Mouse (Mus musculus) ES-E14 (cell line): ENCODE data around the gene Porcn. TPM values are rescaled to one million over a fixed set of nuclear protein-coding genes. Genes with fewer than 3 reads are reported as not detected.

Source experiments
- DNase-seq: peaks from one replicate; pipeline ENCODE4 v3.0.0-alpha.2; 2013; ENCODE audit warnings: low read depth, low spot score
- H3K27ac ChIP-seq: 2 replicates; pipeline ENCODE4 v1.5.1; 2012; ENCODE audit warnings: low read depth, mild to moderate bottlenecking, low read length, moderate library complexity, mixed read lengths; ENCODE audit not compliant: poor library complexity, insufficient read depth, severe bottlenecking
- H3K36me3 ChIP-seq: 2 replicates; pipeline ENCODE4 v1.6.1; 2012; ENCODE audit warnings: mild to moderate bottlenecking, low read length, moderate library complexity, mixed read lengths; ENCODE audit not compliant: control insufficient read depth, poor library complexity, insufficient read depth, severe bottlenecking
- H3K4me1 ChIP-seq, 2 experiments: fragments of 150-350 bp in 1 of 2; sonication (generic) in 1 of 2; 2 replicates each; pipeline ENCODE4 v1.6.1; 2012; ENCODE audit warnings: low read length in 2 of 2, mild to moderate bottlenecking in 1 of 2, mixed read lengths in 1 of 2; ENCODE audit not compliant: control insufficient read depth in 2 of 2, insufficient read depth in 2 of 2, poor library complexity in 1 of 2
- H3K4me3 ChIP-seq, 2 experiments: fragments of 150-350 bp in 1 of 2; sonication (generic) in 1 of 2; 2 replicates each; pipeline ENCODE4 v1.5.1; 2012; ENCODE audit warnings: low read length in 2 of 2, low read depth in 1 of 2, mild to moderate bottlenecking in 1 of 2, mixed read lengths in 1 of 2; ENCODE audit not compliant: insufficient read depth in 1 of 2, poor library complexity in 1 of 2, severe bottlenecking in 1 of 2
- H3K9ac ChIP-seq: 2 replicates; pipeline ENCODE4 v1.6.1; 2012; ENCODE audit warnings: low read depth, mild to moderate bottlenecking, low read length, mixed read lengths; ENCODE audit not compliant: poor library complexity, insufficient read depth, severe bottlenecking
- H3K9me3 ChIP-seq: fragments of 150-350 bp; sonication (generic); 2 replicates; pipeline ENCODE4 v1.6.1; 2012; ENCODE audit warnings: low read depth, mild to moderate bottlenecking, low read length; ENCODE audit not compliant: control insufficient read depth, insufficient read depth
- CHD2 ChIP-seq: IDR thresholded peaks from 2 replicates; pipeline ENCODE4 v1.6.1; 2014; ENCODE audit warnings: mild to moderate bottlenecking, low read depth, low read length, inconsistent platforms
- HCFC1 ChIP-seq: IDR thresholded peaks from 2 replicates; pipeline ENCODE4 v1.6.1; 2012; ENCODE audit warnings: low read length, inconsistent platforms, borderline replicate concordance; ENCODE audit not compliant: insufficient read depth
- MAFK ChIP-seq: IDR thresholded peaks from 2 replicates; pipeline ENCODE4 v1.6.1; 2014; ENCODE audit warnings: mild to moderate bottlenecking, low read depth, low read length, inconsistent platforms; ENCODE audit not compliant: insufficient read depth
- ZC3H11A ChIP-seq: IDR thresholded peaks from 2 replicates; pipeline ENCODE4 v1.6.1; 2012; ENCODE audit warnings: low read depth, mild to moderate bottlenecking, inconsistent platforms, low read length, borderline replicate concordance
- ZNF384 ChIP-seq: IDR thresholded peaks from 2 replicates; pipeline ENCODE4 v1.6.1; 2012; ENCODE audit warnings: low read depth, low read length, inconsistent platforms
- in situ Hi-C, 2 experiments: fragments of 600-800 bp; cut with MboI; formaldehyde crosslinking; loops; one replicate each; pipeline ENCODE4 v1.15.1; 2025; ENCODE audit warnings: low sequenced_read_pairs in 2 of 2, inconsistent platforms in 1 of 2; ENCODE audit not compliant: unreplicated experiment in 2 of 2
- total RNA-seq: library from RNA; depleted of rRNA; stranded (reverse); fragments of 300-350 nt; gene quantifications from 2 replicates; pipeline ENCODE4 v1.2.3, GENCODE M21; 2012

Gene Porcn
- total RNA-seq, 1 experiment, result 59.0 TPM

- in situ Hi-C loops, result no loop called here
- peaks cover 4 to 8% of the 10 kb centered on the region in 2 experiments for H3K4me1 ChIP-seq
- no peaks in the 10 kb centered on the region for H3K9me3 ChIP-seq
- peak overlapping the region in 1 of 2 experiments; percentile 90; a peak in 1 of 4 replicates for H3K4me3 ChIP-seq
- no peak for DNase-seq
- no peak overlapping the region for H3K9ac ChIP-seq
- TF ChIP-seq ZNF384, result no peak
- no peak overlapping the region for H3K27ac ChIP-seq
- peaks cover 19% of the 10 kb centered on the region for H3K36me3 ChIP-seq
Observed at GRCm38 (mm10) chrX:8205088-8205487, 1.2 kb downstream of the Porcn start.

GRCm38 (mm10) chrX:8204076-8204475, 2.2 kb downstream of the Porcn start:
- peaks cover 4 to 9% of the 10 kb centered on the region in 2 experiments for H3K4me1 ChIP-seq
- H3K4me3 ChIP-seq, result no peak overlapping the region; a peak in 1 of 4 replicates
- DNase-seq, result no peak
- H3K9me3 ChIP-seq, result no peaks in the 10 kb centered on the region
- no peak overlapping the region for H3K9ac ChIP-seq
- no peak overlapping the region for H3K27ac ChIP-seq
- in situ Hi-C loops, result no loop called here
- H3K36me3 ChIP-seq, result peaks cover 26% of the 10 kb centered on the region
- TF ChIP-seq MAFK (no peak), CHD2 (no peak), ZNF384 (no peak), HCFC1 (no peak), ZC3H11A (no peak)

- TF ChIP-seq ZC3H11A, result no peak
- TF ChIP-seq CHD2, result no peak
- TF ChIP-seq ZNF384, result no peak
- no peak for TF ChIP-seq MAFK
- TF ChIP-seq HCFC1, result no peak
- Histone ChIP-seq H3K4me1 (peaks cover 4 to 6% of the 10 kb centered on the region in 2 experiments), H3K36me3 (peaks cover 32% of the 10 kb centered on the region), H3K9me3 (no peaks in the 10 kb centered on the region), H3K27ac (no peak overlapping the region), H3K9ac (no peak overlapping the region), H3K4me3 (no peak overlapping the region)
- in situ Hi-C loops, result no loop called here
- no peak for DNase-seq
Observed at GRCm38 (mm10) chrX:8203105-8203504, 3.2 kb downstream of the Porcn start.

GRCm38 (mm10) chrX:8193419-8193723, 13.0 kb downstream of the Porcn start, which contains the start of gene Ebp:
TSS of gene Ebp (minus strand) at chrX:8193512.
- H3K4me3 ChIP-seq, result peak within 1 kb of the TSS; percentile 86 to 92
- in situ Hi-C loops, result no loop called here
- peak within 1 kb of the TSS; percentile 70; the same call in 1 of the 2 replicates for H3K27ac ChIP-seq
- no peak for DNase-seq
- no peaks in the 10 kb centered on the region for H3K9me3 ChIP-seq
- peaks cover 0 to 2% of the 10 kb centered on the region in 2 experiments; a peak in 1 of 4 replicates for H3K4me1 ChIP-seq
- no peak for TF ChIP-seq CHD2
- TF ChIP-seq HCFC1, result no peak
- TF ChIP-seq ZC3H11A, result no peak
- TF ChIP-seq ZNF384, result no peak
- TF ChIP-seq MAFK, result no peak
- H3K36me3 ChIP-seq, result peaks cover 5% of the 10 kb centered on the region; the same call in 1 of the 2 replicates
- H3K9ac ChIP-seq, result peak within 1 kb of the TSS; percentile 77
